Mouse (Mus musculus) mouse embryonic stem cell (cell line): ENCODE measurements around the gene Ap5b1.

Experiments used
- in situ Hi-C, 2 experiments: fragments of 300-500 bp; cut with MboI; formaldehyde crosslinking; loops; 1 replicate in 1 of 2; 3 replicates in 1 of 2; pipeline ENCODE4 v1.14.3; 2019 to 2020; ENCODE audit warnings: low sequenced_read_pairs in 2 of 2, low pct_unique_long_range_greater_than_20kb in 1 of 2, mixed read lengths in 1 of 2; ENCODE audit not compliant: unreplicated experiment in 1 of 2

The Ap5b1 gene

DNA sequence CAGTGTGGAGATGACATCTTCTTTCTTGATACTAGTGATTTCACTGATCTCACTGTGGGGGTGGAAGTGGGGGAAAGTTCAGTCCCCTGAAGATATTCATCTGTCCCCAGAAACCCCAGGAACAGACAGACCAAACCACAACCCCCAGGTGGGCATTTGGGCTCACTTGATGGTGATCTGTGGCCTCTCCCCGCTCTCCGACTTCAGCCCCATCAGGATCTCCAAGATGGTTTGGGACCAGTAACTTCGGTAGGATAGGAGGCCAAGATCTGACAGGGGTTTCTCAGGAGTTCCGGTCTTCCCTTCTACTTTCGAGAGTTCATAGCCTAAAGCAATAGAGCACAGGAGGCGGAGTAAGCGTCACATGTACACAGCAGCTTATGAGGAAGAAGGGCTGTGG lies 35.8 kb downstream of the Ap5b1 start:
- in situ Hi-C loops, result no loop called here

DNA sequence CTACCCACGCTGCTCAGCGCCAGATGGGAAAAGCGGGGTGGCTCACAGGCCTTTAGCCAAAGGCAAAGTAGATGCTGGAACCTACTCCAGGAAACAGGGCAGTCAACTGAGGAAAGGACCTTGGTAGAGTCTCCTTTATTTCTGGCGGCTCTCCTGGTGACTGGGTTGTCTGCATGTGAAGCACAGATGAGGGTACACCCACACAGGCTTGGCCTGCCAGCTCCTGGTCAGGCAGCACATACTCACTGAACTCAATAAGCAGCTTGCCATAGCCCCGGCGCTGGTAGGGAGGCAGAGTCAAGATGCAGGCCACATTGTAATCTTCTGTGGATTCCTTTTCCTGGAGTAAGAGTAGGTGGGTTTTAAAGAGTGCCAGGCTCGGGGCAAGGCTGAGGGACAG lies 37.3 kb downstream of the Ap5b1 start:
- in situ Hi-C loops, result no loop called here

DNA sequence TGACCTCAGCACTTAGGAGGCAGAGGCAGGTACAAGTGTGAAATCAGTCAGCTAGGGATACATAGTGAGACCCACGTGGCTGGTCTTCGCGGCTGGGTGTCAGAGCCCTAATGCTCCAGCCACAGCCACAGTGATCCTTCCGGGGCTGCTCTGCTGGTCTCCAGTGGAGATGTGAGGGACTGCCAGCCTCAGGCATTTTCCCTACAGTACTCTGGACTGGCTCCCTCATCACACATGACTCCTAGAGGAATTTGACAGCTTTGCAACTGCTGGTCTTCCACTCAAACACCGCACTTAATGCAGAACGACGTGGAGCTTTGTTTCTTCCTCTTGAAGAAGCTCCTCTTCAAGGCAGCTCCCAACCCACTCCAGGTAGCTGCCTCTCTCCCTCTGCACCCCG lies 38.4 kb downstream of the Ap5b1 start:
- in situ Hi-C loops, result no loop called here

DNA sequence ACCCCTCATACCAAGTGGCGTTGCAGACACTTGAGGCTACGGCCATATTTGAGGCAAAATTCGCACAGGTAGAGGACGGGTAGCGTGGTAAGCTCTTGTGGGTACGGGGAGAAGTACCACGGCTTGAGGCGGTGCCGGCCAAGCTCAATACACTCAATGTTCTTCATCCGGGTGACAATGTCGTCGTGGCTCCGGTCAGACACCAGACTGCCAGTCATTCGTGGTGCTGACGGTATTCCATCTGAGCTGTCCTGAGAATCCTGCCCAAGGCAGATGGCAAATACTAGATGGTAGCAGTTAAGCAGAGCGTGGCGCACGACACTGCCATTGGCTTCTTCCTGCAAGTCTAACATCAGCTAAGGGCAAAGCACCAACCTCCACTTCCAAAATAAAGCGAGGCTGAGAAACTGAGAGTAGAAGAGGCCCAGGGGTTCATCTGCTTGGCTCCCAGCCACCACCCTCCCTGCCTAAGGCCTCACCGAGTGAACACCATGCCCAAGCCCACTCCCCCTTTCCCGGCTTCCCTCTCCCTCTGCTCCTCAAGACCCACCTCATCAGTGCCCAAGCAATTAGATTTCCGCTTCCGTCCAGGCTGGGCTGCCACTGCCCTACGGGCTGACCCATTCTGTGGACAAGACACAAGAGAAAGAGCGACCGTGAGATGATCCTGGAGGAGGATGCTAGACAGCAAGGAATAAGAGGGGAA lies 40.0 kb downstream of the Ap5b1 start:
- in situ Hi-C loops, result no loop called here

DNA sequence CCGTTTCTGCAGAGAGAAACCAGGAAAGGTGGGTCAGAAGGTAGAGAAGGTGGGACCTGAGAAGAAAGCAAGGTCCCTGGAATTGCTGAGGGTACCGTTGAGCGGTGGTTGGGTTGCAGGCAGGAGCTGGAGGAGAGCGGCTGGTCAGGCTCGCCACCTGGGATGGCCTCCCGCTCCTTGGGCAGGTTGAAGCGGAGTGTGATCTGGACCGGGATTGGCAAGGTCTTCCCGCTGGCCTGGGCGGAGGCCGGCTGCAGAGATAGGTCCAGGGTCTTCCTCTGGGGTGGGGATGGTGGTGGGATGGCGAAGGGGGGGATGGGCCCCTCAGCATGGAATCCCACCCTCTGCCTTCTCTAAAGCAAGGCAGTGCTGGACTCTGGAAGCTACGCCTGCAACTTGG lies 40.9 kb downstream of the Ap5b1 start:
- in situ Hi-C loops, result no loop called here

DNA sequence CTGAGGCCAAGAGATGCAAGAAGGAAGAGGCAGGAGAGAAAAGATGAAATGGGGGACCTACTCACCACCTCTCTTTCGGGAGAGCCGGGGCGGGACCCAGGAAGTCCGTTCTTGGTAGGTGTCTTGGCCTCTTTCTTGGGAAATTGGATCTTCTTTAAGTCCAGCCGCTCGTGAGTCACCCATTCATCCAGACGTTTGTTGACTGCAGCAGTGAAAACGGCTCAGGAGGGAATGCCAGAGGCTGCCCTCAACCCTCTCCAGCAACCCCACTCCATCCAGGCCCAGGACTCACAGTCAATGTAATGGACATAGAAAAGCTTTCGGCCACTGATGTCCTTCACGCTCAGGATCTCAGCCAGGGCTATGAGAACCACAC lies 41.3 kb downstream of the Ap5b1 start:
- in situ Hi-C loops, result no loop called here

DNA sequence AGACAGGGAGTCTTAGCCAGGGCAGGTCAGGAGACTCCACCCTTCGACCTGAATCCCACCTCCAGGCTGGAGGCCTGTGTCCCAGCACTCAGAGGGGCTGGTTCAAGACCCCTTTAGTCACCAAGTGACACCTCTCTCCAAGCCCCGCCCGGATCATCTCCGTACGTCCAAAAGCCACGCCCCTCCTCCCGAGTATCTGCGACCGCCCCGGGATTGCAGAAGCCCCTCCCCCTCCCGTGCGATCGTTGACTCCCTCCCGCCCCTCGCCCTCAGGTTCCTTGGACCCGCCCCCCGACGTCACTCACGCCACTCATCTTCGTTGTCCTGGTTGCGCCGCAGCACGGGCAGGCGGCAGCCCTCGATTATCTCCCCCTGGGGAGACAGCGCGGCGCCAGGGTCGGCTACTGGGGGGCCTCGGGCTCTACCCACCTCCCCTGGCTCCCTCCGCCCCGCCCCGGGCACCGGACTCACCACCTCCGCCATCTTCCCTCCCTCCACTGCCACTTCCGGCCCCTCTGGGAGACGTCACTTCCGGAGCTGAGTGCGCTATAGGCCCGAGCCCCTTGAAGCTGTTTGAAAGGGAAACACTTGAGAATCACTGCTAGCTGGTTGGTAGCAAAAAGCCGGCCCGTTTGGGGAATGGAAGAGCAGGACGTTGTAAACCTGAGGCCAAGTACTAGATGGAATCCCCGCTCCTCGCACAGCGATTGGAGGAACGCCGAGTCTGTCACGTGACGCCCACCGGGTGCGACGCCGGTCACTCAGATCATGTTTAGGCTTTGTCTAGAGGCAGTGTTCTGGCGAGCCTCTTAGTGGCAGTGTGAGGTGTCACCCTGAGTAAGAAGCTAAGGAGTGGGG lies 42.0 kb downstream of the Ap5b1 start, which contains the start of gene Kat5:
Gene Kat5, minus strand, starts transcription at position 691 of the 858 bp plus-strand sequence.
- in situ Hi-C loops, result no loop called here

DNA sequence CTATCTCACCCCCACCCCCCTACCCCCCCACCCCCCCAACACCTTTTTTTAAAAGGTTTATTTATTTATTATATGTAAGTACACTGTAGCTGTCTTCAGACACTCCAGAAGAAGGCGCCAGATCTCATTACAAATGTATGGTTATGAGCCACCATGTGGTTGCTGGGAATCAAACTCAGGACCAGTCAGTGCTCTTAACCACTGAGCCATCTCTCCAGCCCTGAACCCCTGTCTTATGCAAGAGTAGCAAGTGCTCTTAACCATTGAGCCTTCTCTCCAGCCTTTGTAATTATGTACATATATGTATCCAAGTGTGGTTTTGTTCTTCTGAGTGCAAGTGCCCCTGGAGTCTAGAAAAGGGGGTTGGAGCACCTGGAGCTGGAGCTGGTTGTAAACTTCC lies 44.1 kb downstream of the Ap5b1 start:
- in situ Hi-C loops, result no loop called here

DNA sequence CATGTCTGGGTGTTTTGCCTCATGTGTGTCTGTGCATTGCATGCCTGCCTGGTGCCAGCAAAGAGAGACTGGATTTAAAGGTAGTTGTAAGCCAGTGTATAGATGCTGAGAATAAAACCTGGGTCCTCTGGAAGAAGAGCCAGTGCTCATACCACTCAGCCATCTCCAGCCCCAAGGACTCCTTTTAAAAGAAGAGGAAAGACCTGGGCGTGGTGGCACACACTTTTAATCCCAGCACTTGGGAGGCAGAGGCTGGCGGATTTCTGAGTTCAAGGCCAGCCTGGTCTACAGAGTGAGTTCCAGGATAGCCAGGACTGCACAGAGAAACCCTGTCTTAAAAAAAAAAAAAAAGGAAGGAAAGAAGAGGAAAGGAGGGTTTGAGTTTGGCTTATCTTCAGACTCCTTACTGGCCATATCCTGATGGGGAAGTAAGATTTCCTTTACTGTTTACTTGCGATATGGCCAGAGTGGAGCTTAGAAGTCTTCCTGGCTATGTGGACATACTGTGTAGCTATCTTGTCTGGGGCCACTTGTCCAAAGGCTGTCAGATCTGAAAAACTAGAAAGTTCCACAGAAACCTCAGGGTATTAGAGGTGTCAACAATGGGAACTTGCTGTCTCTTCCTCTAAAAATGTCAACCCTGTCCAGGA lies 45.1 kb downstream of the Ap5b1 start:
- in situ Hi-C loops, result no loop called here

DNA sequence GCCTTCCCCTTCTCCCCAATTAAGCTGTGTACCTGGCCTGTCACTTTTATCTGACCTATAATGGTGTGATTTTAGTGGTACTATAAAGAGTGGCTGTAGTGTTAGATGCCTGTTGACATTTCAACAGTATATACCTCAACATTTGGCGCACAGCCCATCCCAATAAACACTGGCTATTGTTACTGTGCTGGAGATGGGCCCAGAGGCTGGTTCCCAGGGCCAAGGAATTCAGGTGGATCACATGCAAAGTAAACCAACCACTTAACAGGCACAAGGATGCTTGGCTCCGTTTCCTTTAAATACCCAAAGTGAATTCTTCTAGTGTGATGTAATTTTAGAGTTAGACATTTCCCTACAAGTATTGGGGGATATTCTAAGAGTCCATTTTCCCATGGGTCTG lies 47.1 kb downstream of the Ap5b1 start:
- in situ Hi-C loops, result no loop called here

DNA sequence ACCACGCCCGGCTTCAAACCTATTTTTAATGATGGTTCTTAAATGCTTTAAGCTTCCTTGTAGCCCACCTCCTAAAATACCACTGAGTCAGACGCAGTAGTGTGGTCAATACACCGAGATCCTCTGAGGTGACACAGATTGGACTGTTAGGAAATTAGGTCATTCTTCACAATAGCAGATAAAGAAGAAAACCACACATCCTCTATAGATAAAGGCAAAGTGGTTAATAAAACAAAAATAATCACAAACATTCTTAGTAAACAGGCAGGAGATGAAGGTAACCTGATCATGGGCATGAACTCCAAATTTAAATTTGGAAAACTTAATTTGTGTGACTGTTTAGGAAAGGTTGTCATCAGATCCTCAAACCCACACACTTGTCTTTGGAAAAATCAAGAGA lies 52.2 kb downstream of the Ap5b1 start:
- in situ Hi-C loops, result no loop called here
